Comparison of ENCODE assay signal across 8 mouse cellular contexts in the genomic region with DNA sequence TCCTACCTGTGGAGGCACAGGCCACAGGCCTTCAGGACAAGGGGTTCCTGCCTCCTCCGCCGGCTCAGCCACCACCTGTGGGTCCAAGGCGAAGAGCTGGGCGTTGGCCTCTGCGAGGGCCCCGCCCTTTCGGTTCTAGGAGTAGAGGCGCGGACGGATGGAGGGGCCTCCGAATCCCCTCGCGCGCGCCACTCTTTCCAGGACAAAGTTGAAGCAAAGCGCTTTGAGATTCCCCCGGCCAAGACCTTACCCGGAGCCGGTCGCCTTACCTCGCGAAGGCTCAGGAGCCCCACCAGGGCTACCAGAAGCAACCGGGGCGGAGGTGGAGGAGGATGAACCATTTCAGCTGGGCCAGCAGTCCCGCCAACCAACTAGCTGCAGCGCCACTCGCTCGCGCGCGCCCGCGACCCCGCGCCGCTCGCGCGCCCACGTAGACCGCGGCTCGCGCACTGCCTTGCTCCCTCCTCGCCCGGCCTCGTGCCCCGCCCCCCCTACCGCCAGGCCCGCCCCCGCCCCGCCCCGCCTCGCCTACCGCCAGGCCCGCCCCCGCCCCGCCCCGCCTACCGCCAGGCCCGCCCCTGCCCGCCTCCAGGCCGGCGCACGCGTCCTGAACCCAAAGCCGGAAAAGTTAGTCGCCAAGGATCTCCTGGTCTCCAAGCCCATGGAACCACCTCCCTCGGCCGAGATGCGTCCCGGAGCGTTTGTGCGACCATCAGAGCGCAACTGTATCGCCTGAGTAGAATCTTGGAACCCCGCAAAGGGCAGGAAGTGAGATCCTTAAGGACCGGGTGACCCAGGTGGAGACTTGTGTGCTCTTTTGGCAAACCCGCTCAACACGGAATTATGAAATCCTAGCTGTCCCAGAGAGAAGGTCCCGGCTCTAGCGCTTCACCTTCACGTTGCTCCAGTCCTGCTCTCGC. TPM values are rescaled to one million over a fixed set of nuclear protein-coding genes. Genes with fewer than 3 reads are reported as not detected.
DNase-seq lines count a peak whose midpoint lies in the region; ATAC-seq lines count a peak whose summit lies in the region.

No protein-coding gene starts in this region.

- WGBS in hindbrain, embryonic 13.5 days, result under 1% methylated on average over 72 of the region's 84 CpGs
- WGBS in limb, embryonic 10.5 days, result under 1% methylated on average over 76 of the region's 84 CpGs
- whole genome bisulfite sequencing in midbrain, embryonic 10.5 days, result under 1% methylated on average over 70 of the region's 84 CpGs

- H3K27ac ChIP-seq in hindbrain, embryonic 13.5 days, result no peak overlapping the region
- peak overlapping the region; percentile 87 for H3K27ac ChIP-seq in limb, embryonic 10.5 days
- peak overlapping the region; percentile 85 for H3K27ac ChIP-seq in midbrain, embryonic 10.5 days (replicated peaks)

- peak; percentile 61 for ATAC-seq in hindbrain, embryonic 13.5 days (ENCODE audit: low FRiP score)

- DNase-seq in layer of hippocampus, adult 11-12 months (ENCODE audit: low spot score), result peak; percentile 78
- DNase-seq in layer of hippocampus, adult 9-10 months (ENCODE audit: low spot score), result no peak
- DNase-seq in cerebellum, adult 8-10 months, result peak; percentile 75
- DNase-seq in forelimb bud, embryonic 11.5 days (ENCODE audit: low read depth, low spot score), result peak; percentile 92
- DNase-seq in limb, embryonic 10.5 days (ENCODE audit: low spot score), result peak; percentile 96
- peak; percentile 94 for DNase-seq in midbrain, embryonic 10.5 days (ENCODE audit: low spot score)
- peak; percentile 79 to 84 for DNase-seq in spleen, adult 18-20 months

- H3K4me1 ChIP-seq in hindbrain, embryonic 13.5 days (replicated peaks), result peaks cover 54% of the 10 kb centered on the region
- H3K4me1 ChIP-seq in limb, embryonic 10.5 days, result peaks cover 45% of the 10 kb centered on the region
- peaks cover 70% of the 10 kb centered on the region for H3K4me1 ChIP-seq in midbrain, embryonic 10.5 days

- H3K27me3 ChIP-seq in hindbrain, embryonic 13.5 days, result peaks cover 44% of the 10 kb centered on the region
- peaks cover 44% of the 10 kb centered on the region for H3K27me3 ChIP-seq in limb, embryonic 10.5 days (ENCODE audit: low read depth, poor library complexity, severe bottlenecking)
- peaks cover 67% of the 10 kb centered on the region for H3K27me3 ChIP-seq in midbrain, embryonic 10.5 days (ENCODE audit: low read depth, poor library complexity, severe bottlenecking)

- H3K36me3 ChIP-seq in hindbrain, embryonic 13.5 days, result peaks cover 6% of the 10 kb centered on the region; the same call in 1 of the 2 replicates
- H3K36me3 ChIP-seq in limb, embryonic 10.5 days, result peaks cover 25% of the 10 kb centered on the region
- H3K36me3 ChIP-seq in midbrain, embryonic 10.5 days, result peaks cover 22% of the 10 kb centered on the region

- no peaks in the 10 kb centered on the region for H3K9me3 ChIP-seq in hindbrain, embryonic 13.5 days
- no peaks in the 10 kb centered on the region for H3K9me3 ChIP-seq in limb, embryonic 10.5 days (replicated peaks)
- no peaks in the 10 kb centered on the region for H3K9me3 ChIP-seq in midbrain, embryonic 10.5 days (replicated peaks)

- H3K4me3 ChIP-seq in hindbrain, embryonic 13.5 days, result peak overlapping the region; percentile 60
- peak overlapping the region; percentile 77 for H3K4me3 ChIP-seq in limb, embryonic 10.5 days
- H3K4me3 ChIP-seq in midbrain, embryonic 10.5 days, result peak overlapping the region; percentile 70

- H3K9ac ChIP-seq in hindbrain, embryonic 13.5 days, result peak overlapping the region; percentile 74

- peak overlapping the region; percentile 96 for H3K4me2 ChIP-seq in hindbrain, embryonic 13.5 days

RNA-seq across cellular contexts. Expression of gene Abhd15, which starts 1.8 kb away (rescaled TPM):
- 1.9 and 3.3 TPM in 2 replicates for polyA plus RNA-seq in hindbrain, embryonic 13.5 days (2015; fragmentation: Nextera tagmentation; extraction: Ambion mirVana)
- 1.4 and 2.0 TPM in 2 replicates for polyA plus RNA-seq in limb, embryonic 10.5 days (2016; fragmentation: Nextera tagmentation; extraction: Ambion mirVana)
- 3.9 and 4.2 TPM in 2 replicates for polyA plus RNA-seq in midbrain, embryonic 10.5 days (2016; fragmentation: Nextera tagmentation; extraction: Ambion mirVana)

RNA-seq across cellular contexts. Expression of gene Trp53i13, which starts 2.6 kb away (rescaled TPM):
- polyA plus RNA-seq in hindbrain, embryonic 13.5 days (2015; fragmentation: Nextera tagmentation; extraction: Ambion mirVana), result 14.9 and 15.5 TPM in 2 replicates
- polyA plus RNA-seq in limb, embryonic 10.5 days (2016; fragmentation: Nextera tagmentation; extraction: Ambion mirVana), result 33.4 and 38.7 TPM in 2 replicates
- 31.3 and 36.5 TPM in 2 replicates for polyA plus RNA-seq in midbrain, embryonic 10.5 days (2016; fragmentation: Nextera tagmentation; extraction: Ambion mirVana)

RNA-seq across cellular contexts. Expression of gene Gm10392, which starts 5.8 kb away (rescaled TPM):
- not detected in 2 replicates for polyA plus RNA-seq in hindbrain, embryonic 13.5 days (2015; fragmentation: Nextera tagmentation; extraction: Ambion mirVana)
- polyA plus RNA-seq in limb, embryonic 10.5 days (2016; fragmentation: Nextera tagmentation; extraction: Ambion mirVana), result 0.14 TPM in 1 of 2 replicates, not detected in the other
- 0.12 TPM in 1 of 2 replicates, not detected in the other for polyA plus RNA-seq in midbrain, embryonic 10.5 days (2016; fragmentation: Nextera tagmentation; extraction: Ambion mirVana)

RNA-seq across cellular contexts. Expression of gene Git1, which starts 19.8 kb away (rescaled TPM):
- polyA plus RNA-seq in hindbrain, embryonic 13.5 days (2015; fragmentation: Nextera tagmentation; extraction: Ambion mirVana), result 14.3 and 15.1 TPM in 2 replicates
- polyA plus RNA-seq in limb, embryonic 10.5 days (2016; fragmentation: Nextera tagmentation; extraction: Ambion mirVana), result 13.6 and 14.8 TPM in 2 replicates
- 10.9 and 11.7 TPM in 2 replicates for polyA plus RNA-seq in midbrain, embryonic 10.5 days (2016; fragmentation: Nextera tagmentation; extraction: Ambion mirVana)

RNA-seq across cellular contexts. Expression of gene Ankrd13b, which starts 23.7 kb away (rescaled TPM):
- polyA plus RNA-seq in hindbrain, embryonic 13.5 days (2015; fragmentation: Nextera tagmentation; extraction: Ambion mirVana), result 29.4 and 31.0 TPM in 2 replicates
- polyA plus RNA-seq in limb, embryonic 10.5 days (2016; fragmentation: Nextera tagmentation; extraction: Ambion mirVana), result 12.5 and 13.4 TPM in 2 replicates
- 7.4 and 11.8 TPM in 2 replicates for polyA plus RNA-seq in midbrain, embryonic 10.5 days (2016; fragmentation: Nextera tagmentation; extraction: Ambion mirVana)
